Mouse (Mus musculus) CH12.LX (cell line): ENCODE data around the gene Dlg1.

Experiments used
- CTCF ChIP-seq, 2 experiments: IDR thresholded peaks in 1 of 2; conservative IDR thresholded peaks in 1 of 2; 2 replicates each; pipeline ENCODE4 v1.5.1; 2011 to 2012; ENCODE audit warnings: low read depth in 2 of 2, low read length in 2 of 2, improper control_type of control experiment in 1 of 2, inconsistent platforms in 1 of 2, mild to moderate bottlenecking in 1 of 2, moderate library complexity in 1 of 2
- E2F4 ChIP-seq: IDR thresholded peaks from 2 replicates; pipeline ENCODE4 v1.6.1; 2011; ENCODE audit warnings: low read depth, low read length, improper control_type of control experiment; ENCODE audit not compliant: insufficient replicate concordance
- ETS1 ChIP-seq: conservative IDR thresholded peaks from 2 replicates; pipeline ENCODE4 v1.6.1; 2012; ENCODE audit warnings: low read depth, mild to moderate bottlenecking, inconsistent platforms, low read length, improper control_type of control experiment, moderate library complexity
- HCFC1 ChIP-seq: IDR thresholded peaks from 2 replicates; pipeline ENCODE4 v1.6.1; 2012; ENCODE audit warnings: low read depth, mild to moderate bottlenecking, inconsistent platforms, low read length, improper control_type of control experiment
- IRF4 ChIP-seq: IDR thresholded peaks from 2 replicates; pipeline ENCODE4 v1.6.1; 2014; ENCODE audit warnings: low read depth, mild to moderate bottlenecking, inconsistent platforms, low read length, improper control_type of control experiment
- KAT2A ChIP-seq: IDR thresholded peaks from 2 replicates; pipeline ENCODE4 v1.6.1; 2012; ENCODE audit warnings: low read length, improper control_type of control experiment, inconsistent platforms; ENCODE audit not compliant: insufficient replicate concordance
- MYC ChIP-seq: IDR thresholded peaks from 2 replicates; pipeline ENCODE4 v1.6.1; 2011; ENCODE audit warnings: low read depth, mild to moderate bottlenecking, improper control_type of control experiment, low read length
- RCOR1 ChIP-seq: conservative IDR thresholded peaks from 2 replicates; pipeline ENCODE4 v1.6.1; 2012; ENCODE audit warnings: low read depth, mild to moderate bottlenecking, inconsistent platforms, low read length, improper control_type of control experiment
- SMC3 ChIP-seq: IDR thresholded peaks from 2 replicates; pipeline ENCODE4 v1.6.1; 2011; ENCODE audit warnings: low read depth, low read length, improper control_type of control experiment
- UBTF ChIP-seq: IDR thresholded peaks from 2 replicates; pipeline ENCODE4 v1.6.1; 2012; ENCODE audit warnings: low read depth, mild to moderate bottlenecking, inconsistent platforms, low read length, improper control_type of control experiment, moderate library complexity
- ZMIZ1 ChIP-seq: IDR thresholded peaks from 2 replicates; pipeline ENCODE4 v1.6.1; 2012; ENCODE audit warnings: low read depth, mild to moderate bottlenecking, inconsistent platforms, low read length, improper control_type of control experiment

- TF ChIP-seq CTCF (conservative IDR thresholded peaks at IDR 0.05 in 1 of 2, IDR thresholded peaks at IDR 0.05 in 1 of 2; ENCODE audit: low read depth in 2 of 2, low read length in 2 of 2): no peak
- no peak for TF ChIP-seq HCFC1
- no peak for TF ChIP-seq KAT2A
- TF ChIP-seq SMC3: no peak
- no peak for TF ChIP-seq ETS1
- no peak for TF ChIP-seq MYC
- no peak for TF ChIP-seq IRF4
- no peak for TF ChIP-seq ZMIZ1
- TF ChIP-seq E2F4: no peak
- no peak for TF ChIP-seq RCOR1
- TF ChIP-seq UBTF: no peak
These were observed 11.0 kb upstream of the Dlg1 start for GRCm38 (mm10) chr16:31652115-31652843.
